Mouse (Mus musculus) heart, embryonic 16.5 days (tissue): ENCODE measurements around the gene Trim9. TPM values are rescaled to one million over a fixed set of nuclear protein-coding genes. Genes with fewer than 3 reads are reported as not detected.

Source experiments
- polyA plus RNA-seq: library from polyadenylated mRNA; unstranded; fragments of >200 nt; fragmentation: Nextera tagmentation; extraction: Ambion mirVana; gene quantifications from 2 replicates; pipeline ENCODE4 v1.2.1, GENCODE M21; 2015

The Trim9 gene
- polyA plus RNA-seq, 1 experiment from 2014 or later: 0.11 TPM

Other genes with a start within 250 kb of the Trim9 start
- 7.9 and 9.8 TPM in 2 replicates for gene Nin, start 233.9 kb downstream of the Trim9 start, polyA plus RNA-seq
- gene Abhd12b, start 193.5 kb downstream of the Trim9 start, polyA plus RNA-seq: not detected in 2 replicates
- gene Pygl, start 116.1 kb downstream of the Trim9 start, polyA plus RNA-seq: 52.9 and 54.1 TPM in 2 replicates
- 71.4 and 79.4 TPM in 2 replicates for gene Tmx1, start 105.5 kb upstream of the Trim9 start, polyA plus RNA-seq